Mouse (Mus musculus): ENCODE measurements around the gene Hoxc4. TPM values are rescaled to one million over a fixed set of nuclear protein-coding genes. Genes with fewer than 3 reads are reported as not detected.

The Hoxc4 gene
- total RNA-seq, 2 experiments from 2014 or later, result not detected

DNA sequence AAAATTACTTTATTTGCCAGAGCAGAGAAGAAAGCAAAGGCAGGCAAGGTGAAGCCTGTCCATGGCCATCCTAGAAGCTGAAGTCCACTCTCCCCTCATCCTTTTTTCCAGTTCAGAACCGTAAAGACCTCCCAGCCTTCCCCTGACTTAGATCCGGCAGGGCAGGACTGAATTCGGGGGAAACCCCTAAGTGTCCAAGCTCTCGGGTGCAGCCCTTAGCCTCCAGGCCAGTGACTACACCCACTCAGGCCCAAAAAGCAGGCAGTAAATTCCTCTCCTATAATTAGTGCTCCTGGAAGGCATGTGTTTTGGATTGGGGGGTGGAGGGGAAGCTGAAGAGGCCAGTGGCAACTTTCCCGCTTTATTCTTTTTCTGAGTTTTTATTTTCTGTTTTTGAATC lies 12.9 kb upstream of the Hoxc4 start:
- DNase-seq (ENCODE audit: extremely low spot score in 1 of 2, low spot score in 2 of 2), result no peak
- intact Hi-C loops (cut with DNase I), result no loop called here

DNA sequence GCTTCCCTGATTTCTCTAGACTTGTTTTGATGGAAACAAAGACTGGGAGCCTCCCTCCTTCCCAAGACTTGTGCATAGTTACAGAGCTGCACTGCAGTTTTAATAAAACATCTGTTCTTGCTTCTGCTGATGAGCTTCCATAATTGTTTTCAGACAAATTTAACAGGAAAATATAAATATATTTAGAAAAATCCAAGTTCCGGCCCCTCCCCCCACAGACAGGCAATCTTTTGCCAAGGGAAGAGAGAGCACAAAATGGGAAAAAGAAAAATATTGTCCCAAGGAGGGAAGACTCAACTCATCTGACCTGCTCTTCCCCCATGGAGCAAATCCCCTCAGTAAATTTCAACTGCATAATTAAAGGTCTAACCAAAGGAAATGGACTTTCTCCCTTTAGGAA lies 12.4 kb upstream of the Hoxc4 start:
- no peak for DNase-seq (ENCODE audit: extremely low spot score in 1 of 2, low spot score in 2 of 2)
- intact Hi-C loops (cut with DNase I), result no loop called here

- intact Hi-C loops (cut with DNase I), result no loop called here
Measured at GRCm38 (mm10) chr15:103009265-103010111, 9.2 kb upstream of the Hoxc4 start.

DNA sequence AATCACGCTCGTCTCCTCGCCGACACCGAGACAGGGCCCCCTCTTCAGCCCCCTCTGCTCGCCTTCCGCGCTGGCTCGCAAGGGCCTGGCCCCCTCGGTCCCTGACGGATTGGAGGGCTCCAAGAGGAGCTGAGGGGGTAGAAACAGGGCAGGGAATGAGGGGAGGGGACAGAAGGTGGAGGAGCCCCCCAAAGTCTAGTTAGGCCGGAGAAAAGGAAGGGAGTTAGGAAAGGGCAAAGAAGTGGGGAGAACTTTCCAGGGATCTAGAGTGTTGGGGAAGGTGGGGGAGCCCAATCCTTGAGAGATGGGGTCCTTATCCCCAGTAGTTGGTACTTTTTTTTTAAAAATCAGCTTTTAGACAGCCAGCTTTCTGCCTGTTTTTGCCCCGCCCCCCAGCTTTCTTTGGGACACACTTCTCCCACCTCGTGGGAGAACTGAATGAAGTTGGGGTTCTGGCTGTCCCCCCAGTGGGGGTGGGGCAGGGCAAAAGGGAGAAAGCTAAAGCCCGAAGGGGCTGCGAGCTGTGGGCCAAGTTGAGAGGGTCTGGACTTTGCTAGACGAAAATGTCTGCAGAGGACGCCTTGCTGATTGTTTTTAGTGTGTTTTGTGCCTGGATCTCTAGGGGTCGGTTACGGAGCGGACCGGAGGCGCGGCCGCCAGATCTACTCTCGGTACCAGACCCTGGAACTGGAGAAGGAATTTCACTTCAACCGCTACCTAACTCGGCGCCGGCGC lies 8.5 kb upstream of the Hoxc4 start:
- DNase-seq (ENCODE audit: extremely low spot score in 1 of 2, low spot score in 2 of 2), result no peak
- intact Hi-C loops (cut with DNase I), result no loop called here

More at GRCm38 (mm10) chr15:103009265-103010111, 9.2 kb upstream of the Hoxc4 start:
- no peak for DNase-seq (ENCODE audit: extremely low spot score in 1 of 2, low spot score in 2 of 2)

DNA sequence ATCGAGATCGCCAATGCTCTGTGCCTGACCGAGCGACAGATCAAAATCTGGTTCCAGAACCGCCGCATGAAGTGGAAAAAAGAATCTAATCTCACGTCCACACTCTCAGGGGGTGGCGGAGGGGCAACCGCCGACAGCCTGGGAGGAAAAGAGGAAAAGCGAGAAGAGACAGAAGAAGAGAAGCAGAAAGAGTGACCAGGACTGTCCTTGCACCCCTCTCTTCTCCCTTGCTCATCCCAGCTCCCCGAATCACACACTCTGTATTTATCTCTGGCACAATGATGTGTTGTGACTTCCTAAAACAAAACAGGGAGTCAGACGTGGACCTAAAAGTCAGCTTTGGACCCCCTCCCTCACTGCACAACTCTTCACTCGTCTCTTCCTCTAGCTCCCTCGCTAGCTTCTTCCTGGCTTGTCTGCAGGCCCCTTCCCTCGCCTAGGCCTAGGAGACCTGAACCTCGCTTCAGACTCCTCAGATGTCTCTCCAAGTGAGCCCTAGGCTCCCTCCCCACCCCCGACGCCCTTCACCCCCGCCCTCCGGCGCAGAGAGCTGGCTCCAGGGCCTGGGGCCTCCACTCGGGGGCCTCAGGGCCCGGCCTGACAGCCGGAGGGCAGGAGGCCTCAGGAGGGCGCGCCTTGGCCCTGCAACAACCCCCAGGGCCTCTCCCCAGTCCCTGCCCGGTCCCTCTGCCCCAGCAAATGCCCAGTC lies 7.7 kb upstream of the Hoxc4 start:
- DNase-seq (ENCODE audit: extremely low spot score in 1 of 2, low spot score in 2 of 2), result no peak
- intact Hi-C loops (cut with DNase I), result no loop called here

DNA sequence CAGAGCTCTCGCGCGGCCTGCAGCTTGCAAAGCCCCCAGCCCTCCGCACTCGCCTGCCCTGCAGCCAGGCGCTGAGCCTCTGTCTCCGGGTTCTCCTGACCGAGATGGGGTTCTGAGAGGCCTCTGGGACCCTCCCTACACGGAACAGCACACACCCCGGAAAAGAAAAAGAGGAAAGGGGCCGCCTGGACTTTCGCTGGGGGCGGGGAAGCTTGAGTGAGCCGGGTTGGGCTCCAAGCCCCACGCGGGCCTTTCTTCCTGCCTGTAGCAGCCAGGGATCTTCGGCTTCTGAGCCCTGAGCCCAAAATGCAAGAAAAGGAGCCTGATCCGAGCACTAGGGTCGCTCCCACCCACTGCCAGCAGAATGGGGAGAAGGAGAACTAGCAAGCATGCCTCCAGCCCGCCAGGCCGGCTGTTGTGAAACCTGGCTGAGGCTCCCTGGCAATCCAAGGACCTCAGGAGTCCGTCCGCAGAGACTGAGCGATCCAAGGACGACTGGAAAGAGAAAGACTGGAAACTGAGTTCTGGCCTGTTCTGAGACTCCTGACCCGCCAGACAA lies 6.7 kb upstream of the Hoxc4 start:
- no peak for DNase-seq (ENCODE audit: extremely low spot score in 1 of 2, low spot score in 2 of 2)
- intact Hi-C loops (cut with DNase I), result loop anchor here (2.0 kb wide), 1 partner anchor 157 kb away; no protein-coding TSS in a partner anchor

GRCm38 (mm10) chr15:103013238-103013984 lies 5.3 kb upstream of the Hoxc4 start:
- DNase-seq (ENCODE audit: extremely low spot score in 1 of 2, low spot score in 2 of 2), result peak; percentile 23 to 39
- intact Hi-C loops (cut with DNase I), result loop anchor here (2.0 kb wide), 1 partner anchor 155 kb away; no protein-coding TSS in a partner anchor

GRCm38 (mm10) chr15:103014166-103015008 lies 4.3 kb upstream of the Hoxc4 start:
- DNase-seq (ENCODE audit: extremely low spot score in 1 of 2, low spot score in 2 of 2), result no peak
- intact Hi-C loops (cut with DNase I), result no loop called here

DNA sequence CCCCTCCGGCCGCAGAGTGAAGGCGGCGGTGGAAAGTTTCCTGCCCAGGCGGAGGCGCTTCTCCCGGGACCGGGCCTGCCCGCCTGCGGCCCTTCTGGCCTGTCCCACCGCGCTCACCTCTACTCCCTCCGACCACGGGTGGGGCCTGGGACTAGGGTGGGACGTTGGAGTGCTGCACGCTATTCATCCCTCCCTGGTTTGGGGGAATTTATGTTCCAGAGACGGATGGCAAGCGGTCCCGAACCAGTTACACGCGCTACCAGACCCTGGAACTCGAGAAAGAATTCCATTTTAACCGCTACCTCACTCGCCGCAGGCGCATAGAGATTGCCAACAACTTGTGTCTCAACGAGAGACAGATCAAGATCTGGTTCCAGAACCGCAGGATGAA lies 3.7 kb upstream of the Hoxc4 start:
- no peak for DNase-seq (ENCODE audit: extremely low spot score in 1 of 2, low spot score in 2 of 2)
- intact Hi-C loops (cut with DNase I), result no loop called here

- intact Hi-C loops (cut with DNase I), result no loop called here
- DNase-seq (ENCODE audit: extremely low spot score in 1 of 2, low spot score in 2 of 2), result no peak
Measured at GRCm38 (mm10) chr15:103015406-103016166, 3.1 kb upstream of the Hoxc4 start.

- intact Hi-C loops (cut with DNase I), result no loop called here
- DNase-seq (ENCODE audit: extremely low spot score in 1 of 2, low spot score in 2 of 2), result no peak
Measured at GRCm38 (mm10) chr15:103020899-103021418, 2.2 kb downstream of the Hoxc4 start.

DNA sequence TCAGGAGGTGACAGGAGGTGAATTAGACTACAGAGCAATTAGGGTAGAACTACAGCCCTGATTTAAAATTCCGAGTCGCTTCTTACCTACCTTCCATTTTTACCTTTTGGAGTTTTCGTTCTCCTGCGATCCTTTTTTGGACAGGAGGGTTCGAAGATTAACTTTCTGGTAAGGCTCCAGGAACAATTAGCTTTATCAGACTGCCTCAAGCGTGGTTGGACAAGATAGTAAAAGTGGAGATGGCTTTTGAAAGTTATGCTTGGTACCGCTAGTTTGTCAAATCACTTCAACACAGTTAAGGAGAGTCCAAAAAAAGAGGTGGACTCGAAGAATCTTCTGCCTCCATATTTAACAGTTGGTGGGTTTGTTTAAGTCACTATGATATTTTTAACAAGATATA lies 2.8 kb downstream of the Hoxc4 start:
- no peak for DNase-seq (ENCODE audit: extremely low spot score in 1 of 2, low spot score in 2 of 2)
- intact Hi-C loops (cut with DNase I), result no loop called here

DNA sequence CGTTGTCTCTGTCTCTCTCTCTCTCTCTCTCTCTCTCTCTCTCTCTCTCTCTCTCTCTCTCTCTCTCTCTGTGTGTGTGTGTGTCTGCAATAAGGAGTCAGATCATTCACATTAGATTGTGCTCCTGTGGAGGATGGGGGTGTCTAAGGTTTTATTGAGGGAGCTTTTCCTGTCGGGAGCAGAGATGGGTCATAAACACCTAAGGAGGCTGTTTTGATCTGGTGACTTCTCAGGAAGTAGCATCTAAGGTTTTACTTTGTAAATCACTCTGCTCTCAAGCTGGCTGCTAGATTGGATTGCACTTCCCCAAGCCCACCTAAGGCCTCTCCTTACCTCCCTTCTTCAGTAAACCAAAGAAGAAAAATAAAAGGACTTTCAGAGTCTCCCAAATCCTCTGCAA lies 5.4 kb downstream of the Hoxc4 start:
- intact Hi-C loops (cut with DNase I), result no loop called here
- DNase-seq (ENCODE audit: extremely low spot score in 1 of 2, low spot score in 2 of 2), result no peak

GRCm38 (mm10) chr15:103027266-103028235 lies 8.8 kb downstream of the Hoxc4 start:
- intact Hi-C loops (cut with DNase I), result no loop called here
- DNase-seq (ENCODE audit: extremely low spot score in 1 of 2, low spot score in 2 of 2), result no peak

DNA sequence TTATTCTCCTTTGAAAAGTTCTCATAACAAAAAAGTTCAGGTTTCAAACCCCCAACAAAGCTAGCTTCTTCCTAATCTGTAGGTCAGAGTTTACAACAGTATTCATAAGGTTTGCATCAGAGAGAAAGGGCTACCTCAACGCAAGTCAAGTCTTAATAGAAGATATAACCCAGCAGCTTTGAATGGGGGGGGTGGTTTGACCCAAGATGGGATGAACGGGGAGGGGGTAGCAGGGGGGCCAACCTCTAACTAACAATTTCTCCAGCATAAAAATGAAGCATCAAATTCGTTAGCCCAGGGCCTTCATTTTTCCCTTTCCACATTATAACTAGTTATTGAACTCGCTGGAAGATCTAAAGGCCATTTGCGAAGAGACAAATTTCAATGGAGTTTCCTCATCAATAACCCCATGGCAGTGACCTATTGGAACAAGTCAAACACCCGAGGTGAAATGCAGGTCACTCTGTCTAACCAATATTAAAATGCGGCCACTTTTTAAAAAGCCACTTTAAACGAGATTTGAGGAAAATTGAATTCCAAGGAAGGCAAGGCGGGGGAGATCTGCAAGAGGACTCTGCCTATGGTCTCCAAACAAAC lies 10.3 kb downstream of the Hoxc4 start:
- DNase-seq (ENCODE audit: extremely low spot score in 1 of 2, low spot score in 2 of 2), result no peak
- intact Hi-C loops (cut with DNase I), result no loop called here

All from left cerebral cortex, postnatal 10 days (tissue).